Mouse (Mus musculus): ENCODE results near the gene Prmt9.

The Prmt9 gene

DNA sequence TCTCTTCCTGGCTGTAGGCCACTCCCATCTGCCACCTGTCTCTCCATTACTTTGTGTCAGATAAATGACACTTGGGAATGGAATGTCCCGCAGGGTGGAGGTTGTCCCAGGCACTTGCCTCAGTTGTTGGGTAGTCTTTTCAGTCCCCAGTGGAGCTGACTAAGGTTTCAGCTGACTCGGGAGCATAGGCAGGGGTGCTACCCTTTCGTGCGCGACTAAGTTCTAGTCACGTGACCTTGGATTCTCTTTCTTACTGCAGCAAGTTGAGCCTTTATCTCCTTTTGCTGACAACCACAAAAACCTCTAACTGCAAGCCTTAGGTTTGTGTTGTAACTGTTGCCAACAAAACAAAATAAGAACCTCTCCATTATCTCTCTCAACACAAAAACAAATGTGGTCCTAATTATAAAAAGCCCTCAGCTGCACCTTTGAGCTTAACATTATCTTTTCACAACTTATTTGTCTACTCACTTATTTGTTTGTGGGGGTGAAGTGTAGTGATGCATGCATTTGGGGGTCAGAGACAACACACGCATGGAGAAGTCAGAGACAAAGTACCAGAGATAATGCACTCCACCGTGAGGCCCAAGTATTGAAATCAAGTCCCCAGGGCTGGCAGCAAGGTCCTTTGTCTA, 14.7 kb upstream of the Prmt9 start:
- no peak for DNase-seq (ENCODE audit: low spot score in 2 of 2)

DNA sequence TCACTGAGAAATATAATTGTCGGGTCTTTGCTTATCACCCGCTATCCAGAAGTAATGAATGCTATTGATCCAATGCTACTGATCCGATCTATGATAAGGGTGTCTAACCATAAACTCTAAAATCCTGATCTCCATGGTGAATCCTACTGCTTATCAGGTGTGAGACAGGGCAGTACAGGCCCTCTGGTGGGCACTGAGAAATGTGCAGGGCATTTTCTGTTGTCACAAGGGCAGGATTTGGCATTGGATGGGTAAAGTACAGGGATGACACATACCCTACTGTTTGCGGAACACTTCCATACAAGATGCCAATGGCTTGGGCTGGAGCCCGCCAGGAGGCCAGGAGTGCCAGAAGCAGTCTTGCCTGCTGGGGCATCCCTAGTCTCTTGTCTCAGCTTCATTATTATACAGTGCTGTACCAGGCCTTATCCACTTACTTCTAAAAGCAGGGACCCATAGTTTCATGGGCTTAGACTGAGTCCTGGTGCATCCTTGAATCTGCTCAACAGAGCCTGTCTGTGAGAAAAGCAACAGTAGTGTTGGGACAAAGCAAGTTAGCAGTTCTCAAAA, 14.1 kb upstream of the Prmt9 start:
- no peak for DNase-seq (ENCODE audit: low spot score in 2 of 2)

DNA sequence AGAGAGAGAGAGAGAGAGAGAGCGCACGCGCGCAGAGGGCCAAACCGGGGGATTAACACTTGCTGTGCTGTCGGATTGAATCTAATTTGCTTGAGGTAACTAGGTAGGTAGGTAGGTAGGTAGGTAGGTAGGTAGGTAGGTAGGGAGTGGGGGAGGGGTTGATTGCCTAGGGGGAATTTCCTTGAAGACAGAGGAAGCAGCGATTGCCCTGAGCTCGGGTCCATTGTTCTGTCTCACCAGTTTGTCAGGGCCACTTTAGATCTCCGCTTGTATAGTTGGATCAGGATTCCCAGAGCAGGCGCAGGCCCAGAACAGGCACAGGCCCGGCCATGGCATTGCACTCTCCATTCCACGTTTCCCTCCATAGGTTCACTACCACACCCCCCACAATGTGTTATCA, 12.4 kb upstream of the Prmt9 start:
- no peak for DNase-seq (ENCODE audit: low spot score in 2 of 2)

DNA sequence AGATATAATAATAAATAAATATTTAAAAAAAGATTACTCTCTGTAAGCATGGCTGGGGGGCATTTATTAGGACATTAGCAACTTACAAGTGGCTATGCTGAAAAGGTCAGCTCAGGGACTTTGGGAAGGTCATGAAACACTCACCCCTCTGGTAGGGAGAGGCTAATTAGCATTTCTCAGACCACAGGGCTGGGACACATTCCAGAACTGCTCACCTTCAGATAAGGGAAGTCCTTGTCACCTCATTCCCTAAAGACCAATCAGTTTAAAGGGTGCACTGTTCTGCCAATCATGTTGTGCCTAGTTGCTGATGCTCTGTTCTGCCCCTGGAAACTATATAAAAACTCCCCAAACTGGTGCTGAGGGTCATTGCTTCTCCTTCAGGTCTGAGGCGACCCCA, 10.9 kb upstream of the Prmt9 start:
- no peak for DNase-seq (ENCODE audit: low spot score in 2 of 2)

DNA sequence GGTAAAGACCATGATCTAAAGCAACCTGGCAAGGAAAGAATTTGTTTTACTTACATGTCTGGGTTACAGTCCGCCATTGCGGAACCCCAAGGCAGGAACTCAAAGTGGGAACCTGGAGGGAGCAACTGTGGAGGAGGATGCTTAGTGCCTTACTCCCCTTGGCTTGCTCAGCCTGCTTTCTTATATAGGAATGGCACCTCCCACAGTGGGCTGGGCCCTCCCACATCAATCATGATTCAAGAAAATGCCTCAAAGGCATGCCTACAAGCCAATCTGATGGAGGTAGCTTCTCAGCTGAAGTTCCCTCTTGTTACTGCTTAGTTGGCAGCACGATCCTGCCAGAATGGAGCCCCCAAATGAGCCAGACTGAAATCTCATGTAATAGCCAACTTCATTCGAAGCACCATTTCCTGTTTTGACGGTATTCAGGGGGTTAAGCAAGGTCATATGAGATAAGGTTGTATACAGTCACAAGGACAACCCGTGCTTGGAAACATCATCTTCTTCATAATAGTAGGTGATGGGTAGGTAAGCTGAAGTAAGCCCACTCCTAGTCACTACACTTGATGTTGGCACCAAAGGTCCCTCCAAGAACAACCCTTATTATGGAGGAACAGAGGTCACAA, 5.9 kb upstream of the Prmt9 start:
- DNase-seq (ENCODE audit: low spot score in 2 of 2), result no peak

DNA sequence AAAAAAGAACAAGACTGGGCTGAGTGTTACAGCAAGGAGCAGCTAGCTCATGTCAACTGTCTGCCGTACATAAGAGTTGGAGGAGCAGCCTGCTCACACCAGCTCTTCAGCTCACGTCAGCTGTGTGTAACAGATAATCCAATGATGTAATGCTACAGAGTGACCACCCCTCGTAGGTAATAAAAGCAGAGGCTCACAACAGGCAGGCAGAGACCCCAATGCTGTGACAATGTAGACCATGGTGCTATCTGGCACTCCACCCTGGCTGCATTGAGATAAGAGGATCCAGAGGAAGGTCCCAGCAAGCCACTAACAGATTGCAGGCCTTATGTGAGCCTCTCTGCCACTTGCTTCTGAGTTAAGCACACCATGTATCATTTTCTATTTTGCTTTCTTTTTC, 4.8 kb upstream of the Prmt9 start:
- no peak for DNase-seq (ENCODE audit: low spot score in 2 of 2)

DNA sequence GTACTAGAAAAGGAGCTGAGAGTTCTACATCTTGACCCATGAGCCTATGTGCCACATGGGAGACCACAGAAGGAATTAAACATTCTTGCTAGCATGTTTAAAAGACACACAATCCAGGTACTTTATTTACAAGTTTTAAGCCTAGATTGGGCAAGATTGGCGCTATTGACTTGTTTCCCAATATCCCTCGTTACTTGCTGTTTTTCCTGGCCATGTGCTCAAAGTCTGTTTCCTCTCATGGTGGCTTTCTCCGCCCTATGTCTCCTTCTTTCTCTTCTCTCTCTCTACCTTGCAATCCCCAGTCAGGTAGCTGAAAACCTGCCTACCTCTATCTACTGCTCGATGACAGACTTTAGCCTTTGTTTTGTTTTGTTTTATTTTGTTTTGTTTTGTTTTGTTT, 3.6 kb upstream of the Prmt9 start:
- DNase-seq (ENCODE audit: low spot score in 2 of 2), result no peak

DNA sequence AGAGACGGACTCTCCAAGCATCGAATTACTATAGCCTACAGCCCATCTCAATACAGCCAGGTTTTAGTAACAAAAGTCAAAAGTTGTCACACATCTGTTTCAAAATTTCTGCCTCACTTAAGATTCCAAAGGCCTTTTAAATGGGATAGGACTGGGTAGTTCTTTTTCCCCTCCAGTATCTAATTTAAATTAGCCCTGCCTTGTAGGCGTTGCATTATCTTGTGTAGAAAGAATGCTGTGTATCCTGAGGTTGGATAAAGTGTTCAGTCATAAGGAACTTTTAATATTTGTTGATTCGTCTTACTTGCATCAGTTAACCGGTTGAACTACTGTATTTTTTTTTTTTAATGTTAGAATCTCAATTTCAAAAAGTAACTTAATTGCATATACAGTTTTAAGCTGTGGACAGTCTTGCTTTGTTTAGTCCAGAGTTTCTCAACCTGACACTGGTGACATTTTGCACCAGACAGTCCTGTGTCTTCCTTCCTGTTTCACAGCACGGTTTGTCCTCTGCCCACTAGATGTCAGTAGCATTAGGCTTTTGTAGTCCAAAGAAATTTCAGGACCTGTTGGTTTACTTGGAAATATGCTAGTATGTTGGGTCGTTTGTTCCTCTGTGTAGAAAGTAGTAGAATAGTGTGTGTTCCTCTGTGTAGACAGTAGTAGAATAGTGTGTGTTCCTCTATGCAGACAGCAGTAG, 834 bp downstream of the Prmt9 start:
- peak; percentile 10 to 40 for DNase-seq (ENCODE audit: low spot score in 2 of 2)

DNA sequence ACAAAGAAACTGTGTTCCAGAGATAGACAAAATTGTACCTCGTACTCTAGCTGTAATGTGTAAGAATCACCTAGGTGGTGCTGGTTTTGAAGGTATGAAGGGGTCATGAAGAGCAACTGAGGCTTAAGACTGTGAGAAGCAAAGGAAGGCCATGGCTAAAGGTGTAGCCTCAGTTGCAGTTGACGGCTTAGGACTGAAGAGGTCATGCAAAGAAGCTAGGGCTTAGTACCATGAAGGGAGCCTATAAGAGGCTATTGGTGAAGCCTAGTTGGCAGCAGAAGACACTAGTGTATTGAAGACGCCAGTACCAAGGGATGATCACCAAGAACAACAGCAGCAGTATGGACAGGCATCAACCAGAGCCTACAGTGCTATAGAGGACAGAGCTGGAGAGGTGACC, 3.3 kb downstream of the Prmt9 start:
- no peak for DNase-seq (ENCODE audit: low spot score in 2 of 2)

DNA sequence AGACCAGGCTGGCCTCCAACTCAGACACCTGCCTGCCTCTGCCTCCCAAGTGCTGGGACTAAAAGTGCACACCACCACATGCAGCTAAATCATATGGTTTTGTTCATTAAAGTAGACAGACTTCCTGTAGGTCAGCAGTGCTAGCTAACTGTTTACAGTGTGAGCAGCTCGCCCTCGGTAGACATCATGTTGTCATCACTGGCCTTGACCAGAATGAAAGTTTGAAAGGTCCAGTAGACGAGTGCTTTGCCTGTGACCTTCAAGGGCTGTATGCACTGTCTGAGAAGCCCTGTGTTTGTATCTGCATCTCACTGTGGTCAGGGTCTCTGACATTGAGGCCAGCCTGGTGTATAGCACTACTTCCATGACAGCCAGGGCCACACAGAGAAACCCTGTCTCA, 12.2 kb downstream of the Prmt9 start:
- DNase-seq (ENCODE audit: low spot score in 2 of 2), result no peak

DNA sequence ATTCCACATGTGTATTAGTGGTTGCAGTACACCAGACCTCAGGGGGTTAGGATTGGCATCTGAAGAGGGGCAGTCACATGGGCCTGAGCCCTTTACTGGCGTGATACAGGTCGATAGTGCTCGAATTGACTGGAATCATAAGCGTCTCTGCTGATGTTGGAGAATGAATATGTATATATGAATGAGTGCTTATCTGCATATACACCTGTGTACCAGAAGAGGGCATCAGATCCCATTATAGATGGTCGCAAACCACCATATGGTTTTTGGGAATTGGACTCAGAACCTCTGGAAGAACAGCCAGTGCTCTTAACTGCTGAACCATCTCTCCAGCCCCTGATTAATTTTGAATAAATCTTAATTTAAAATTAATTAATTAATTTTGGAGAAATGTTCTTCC, 25.0 kb downstream of the Prmt9 start:
- no peak for DNase-seq (ENCODE audit: low spot score in 2 of 2)

DNA sequence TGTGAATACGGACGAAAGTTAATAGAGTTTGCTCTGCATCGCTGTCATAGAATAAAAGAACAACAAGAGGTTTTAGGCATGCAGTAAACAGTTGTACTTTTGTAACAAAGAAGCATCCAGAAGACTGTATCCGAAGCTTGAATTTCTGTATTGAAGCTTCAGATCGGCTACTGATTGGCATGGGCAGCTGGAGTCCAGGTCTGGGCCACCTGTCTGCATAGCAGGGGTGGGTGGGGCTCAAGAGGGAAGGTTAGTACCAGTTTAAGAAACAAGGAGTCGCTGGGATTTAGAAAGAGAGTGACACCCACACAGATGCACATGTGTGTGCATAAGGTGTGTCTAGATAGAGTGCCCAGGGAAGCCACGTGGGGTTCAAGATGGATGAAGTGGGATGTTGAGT, 28.5 kb downstream of the Prmt9 start:
- no peak for DNase-seq (ENCODE audit: low spot score in 2 of 2)

DNA sequence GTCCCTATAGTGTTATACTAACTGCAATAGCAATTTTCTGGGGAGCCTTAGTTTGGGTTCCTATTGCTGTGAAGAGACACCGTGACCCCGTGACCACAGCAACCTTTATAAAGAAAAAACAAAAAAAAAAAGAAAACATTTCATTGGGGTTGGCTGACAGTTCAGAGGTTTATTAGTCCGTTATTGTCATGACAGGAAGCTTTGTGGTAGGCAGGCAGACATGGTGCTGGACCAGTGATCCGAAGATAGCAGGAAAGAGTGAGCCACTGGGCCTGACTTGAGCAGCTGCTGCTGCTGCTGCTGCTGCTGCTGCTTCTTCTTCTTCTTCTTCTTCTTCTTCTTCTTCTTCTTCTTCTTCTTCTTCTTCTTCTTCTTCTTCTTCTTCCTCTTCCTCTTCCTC, 35.0 kb downstream of the Prmt9 start:
- no peak for DNase-seq (ENCODE audit: low spot score in 2 of 2)

DNA sequence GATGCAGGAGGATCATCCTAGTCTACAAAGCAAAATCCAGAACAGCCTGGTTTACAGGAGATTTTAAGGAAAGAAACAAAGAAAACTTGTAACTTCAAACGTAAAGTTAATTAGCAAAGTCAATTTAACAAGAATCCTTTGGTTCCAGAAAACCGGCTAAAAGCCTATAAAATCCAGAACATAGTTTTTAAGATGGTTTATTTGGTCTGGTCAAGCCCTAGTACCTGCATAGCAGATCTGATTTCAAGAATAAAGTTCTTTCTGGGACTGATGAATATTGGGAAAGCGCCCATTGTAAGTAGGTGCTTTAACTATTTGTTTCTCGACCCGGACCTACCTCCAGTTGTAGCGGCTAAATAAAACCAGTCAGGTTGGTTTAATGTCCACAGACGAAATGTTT, 60.4 kb downstream of the Prmt9 start:
- no peak for DNase-seq (ENCODE audit: low spot score in 2 of 2)

DNA sequence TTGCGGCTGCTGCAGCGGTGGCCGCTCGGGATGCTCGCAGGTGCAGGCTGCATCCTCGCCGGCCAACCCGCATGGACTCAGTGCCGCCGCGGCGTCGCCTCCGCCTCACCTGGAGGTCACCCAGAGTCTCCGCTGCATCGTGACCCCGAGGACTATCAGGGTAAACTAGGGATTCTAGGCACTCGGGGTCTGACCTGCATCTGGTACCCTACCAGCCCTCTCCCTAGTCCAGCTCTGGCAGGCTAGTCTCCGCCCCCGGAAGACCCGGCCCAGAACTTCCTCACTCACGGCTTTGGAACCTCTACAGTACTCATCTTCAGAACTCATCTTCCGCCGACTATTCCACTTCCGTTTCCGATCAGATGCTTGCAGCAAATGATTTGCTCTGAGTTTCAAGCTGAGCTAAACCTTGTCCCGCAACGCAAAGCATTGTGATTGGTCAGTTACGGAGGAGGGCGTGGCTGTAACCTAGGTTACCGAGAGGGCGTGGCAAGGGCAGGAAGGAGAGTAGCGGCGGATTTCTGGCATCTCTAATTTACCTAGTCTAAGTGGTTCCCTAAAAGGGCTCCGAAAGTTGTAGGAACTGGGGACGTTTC, 61.3 kb downstream of the Prmt9 start, which contains the start of gene Tmem184c:
Gene Tmem184c, minus strand, starts transcription at position 325 of the 596 bp plus-strand sequence.
- DNase-seq (ENCODE audit: low spot score in 2 of 2), result peak; percentile 97 to 98

DNA sequence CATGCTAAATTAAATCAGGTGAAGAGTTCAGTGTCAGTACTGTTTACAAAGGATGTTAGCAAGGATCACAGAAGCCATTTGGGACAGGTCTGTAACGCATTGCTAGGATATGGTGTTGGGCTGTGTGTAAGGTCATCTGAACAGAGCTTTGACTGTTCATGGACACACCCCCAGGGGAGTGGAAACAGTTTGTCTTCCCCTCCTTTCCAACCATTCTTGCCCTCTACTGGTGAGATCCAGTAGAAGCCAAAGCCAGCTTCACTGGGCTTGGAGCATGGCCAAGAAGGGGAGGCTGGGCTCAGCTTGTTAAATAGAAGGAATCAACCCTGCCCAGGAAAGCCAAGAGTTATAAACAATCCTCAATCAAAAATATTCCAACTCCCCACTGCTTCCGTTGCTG, 68.7 kb downstream of the Prmt9 start:
- peak; percentile 20 to 23 for DNase-seq (ENCODE audit: low spot score in 2 of 2)

DNA sequence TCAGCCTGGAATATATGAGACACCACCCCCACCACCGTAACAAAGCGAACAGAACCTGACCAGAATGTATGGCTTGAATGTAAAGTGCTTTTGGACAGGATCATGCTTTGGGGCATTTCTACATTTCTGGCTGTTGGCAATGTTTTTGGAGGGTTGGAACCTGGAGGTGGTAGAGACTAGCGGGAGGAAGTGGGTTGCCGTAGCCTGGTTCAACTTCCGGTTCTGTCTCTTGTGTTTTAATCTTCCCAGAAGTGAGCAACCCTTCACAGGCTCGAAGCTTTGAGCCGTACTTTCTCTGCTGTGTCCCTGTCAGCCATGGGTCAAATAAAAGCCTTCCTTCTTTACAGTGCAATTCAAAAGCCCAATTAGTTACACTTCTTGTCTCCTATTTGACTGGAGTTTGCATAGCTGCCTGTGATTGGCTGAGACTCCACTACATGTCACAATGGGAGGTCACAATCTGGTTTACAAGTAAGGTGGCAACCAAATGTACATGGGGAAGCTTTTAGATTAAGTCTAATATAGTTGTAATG, 74.5 kb downstream of the Prmt9 start:
- no peak for DNase-seq (ENCODE audit: low spot score in 2 of 2)

DNA sequence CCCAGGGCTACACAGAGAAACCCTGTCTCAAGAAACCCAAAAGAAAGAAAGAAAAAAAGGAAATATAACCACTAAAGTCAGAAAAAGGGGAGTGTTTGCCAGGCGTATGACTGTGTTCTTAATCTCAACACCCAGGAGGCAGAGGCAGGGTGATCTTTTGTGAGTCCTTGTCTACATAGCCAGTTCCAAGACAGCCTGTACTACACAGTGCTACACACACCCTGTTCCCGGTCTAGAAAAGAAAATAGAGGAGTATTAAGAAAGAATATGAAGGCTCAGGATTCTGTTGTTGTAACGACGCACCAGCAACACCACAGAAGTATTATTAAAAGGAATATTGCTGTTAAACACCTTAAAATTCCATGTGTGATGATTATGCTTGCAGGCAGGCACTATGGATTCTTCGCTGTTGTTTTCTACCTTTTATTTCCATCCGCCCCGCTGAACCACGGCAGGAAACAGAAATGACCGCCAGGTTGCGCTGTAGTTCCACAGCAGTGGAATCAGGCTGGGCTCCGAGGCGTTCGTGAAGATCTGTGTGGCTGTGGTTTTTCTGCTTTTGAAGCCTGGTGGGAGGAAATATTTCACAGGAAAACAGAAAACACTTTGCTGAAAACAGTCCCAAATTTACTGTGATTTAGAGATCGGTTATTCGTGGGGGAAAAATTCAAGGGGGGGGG, 80.8 kb downstream of the Prmt9 start:
- DNase-seq (ENCODE audit: low spot score in 2 of 2), result peak; percentile 29 to 61

DNA sequence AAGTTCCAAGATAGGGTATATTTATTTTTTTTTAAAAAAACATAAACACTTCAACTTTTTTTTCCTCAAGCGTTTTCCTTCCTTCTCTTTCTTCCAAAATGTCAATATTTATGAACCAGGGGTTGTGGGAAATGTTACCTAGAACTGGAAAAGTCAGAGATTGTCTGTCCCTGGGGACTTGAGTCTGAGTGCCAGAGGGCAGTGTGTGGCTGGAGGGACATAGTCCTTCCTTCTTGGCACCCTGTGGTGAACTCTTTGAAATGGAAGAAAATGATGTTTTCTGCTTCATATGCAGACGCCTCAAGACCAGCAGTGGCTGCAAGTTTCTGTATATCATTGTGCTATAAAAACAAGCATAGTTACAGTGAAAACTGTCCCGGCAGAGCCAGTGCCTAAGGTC, 81.5 kb downstream of the Prmt9 start:
- no peak for DNase-seq (ENCODE audit: low spot score in 2 of 2)

Data from heart, adult 9 months (tissue).